29 mouse cellular contexts compared by ENCODE assay signal in genomic region chr17:8357498-8357897, GRCm38 (mm10). TPM values are rescaled to one million over a fixed set of nuclear protein-coding genes. Genes with fewer than 3 reads are reported as not detected.
"Had no signal": no experiment of that assay in that cellular context is flagged by ENCODE, and none has a peak within 500 bp of the region (broad histone marks: within the 10 kb centered on the region; RNA-seq: fewer than 3 reads in every experiment).

No protein-coding gene starts in this region.

- H3K9me3 ChIP-seq: hindbrain, embryonic 10.5 days; hindbrain, embryonic 12.5 days; limb, embryonic 13.5 days; limb, embryonic 15.5 days; liver, embryonic 12.5 days had no signal

- ATAC-seq: hindbrain, embryonic 16.5 days; inflammation-experienced regulatory T-cells, adult 6 months; liver, embryonic 12.5 days had no signal

- DNase-seq: gastrocnemius, adult 2 months; gastrocnemius, postnatal 10 days; gastrocnemius, postnatal 25 days; heart, adult 18-20 months; heart, postnatal 10 days; heart, postnatal 4 days; kidney, adult 18-20 months; kidney, adult 8-10 months; kidney, postnatal 10 days; kidney, postnatal 25 days; kidney, postnatal 4 days; layer of hippocampus, adult 9-11 months; layer of hippocampus, postnatal 36 days; left cerebral cortex, postnatal 4 days had no signal

- H3K4me3 ChIP-seq: gastrocnemius, adult 2 months; heart, embryonic 10.5 days; heart, embryonic 12.5 days; hindbrain, embryonic 10.5 days; hindbrain, embryonic 12.5 days; limb, embryonic 13.5 days; limb, embryonic 15.5 days; liver, embryonic 12.5 days had no signal

- H3K27me3 ChIP-seq: hindbrain, embryonic 12.5 days; limb, embryonic 13.5 days; limb, embryonic 15.5 days; liver, embryonic 12.5 days had no signal

- H3K27ac ChIP-seq: gastrocnemius, adult 2 months; heart, embryonic 10.5 days; hindbrain, embryonic 10.5 days; hindbrain, embryonic 12.5 days; hindbrain, embryonic 14.5 days; limb, embryonic 13.5 days; limb, embryonic 15.5 days; liver, embryonic 12.5 days; liver, embryonic 14.5 days had no signal

- H3K4me1 ChIP-seq: heart, embryonic 12.5 days; liver, embryonic 12.5 days had no signal

- H3K9ac ChIP-seq: heart, embryonic 12.5 days; hindbrain, embryonic 12.5 days; hindbrain, embryonic 14.5 days; limb, embryonic 13.5 days; limb, embryonic 15.5 days; liver, embryonic 12.5 days; liver, embryonic 14.5 days had no signal

- H3K36me3 ChIP-seq: heart, embryonic 10.5 days; heart, embryonic 12.5 days; hindbrain, embryonic 10.5 days; hindbrain, embryonic 12.5 days; limb, embryonic 13.5 days; limb, embryonic 15.5 days; liver, embryonic 12.5 days had no signal

- H3K4me2 ChIP-seq: heart, embryonic 12.5 days; hindbrain, embryonic 12.5 days; hindbrain, embryonic 14.5 days; limb, embryonic 13.5 days; limb, embryonic 15.5 days; liver, embryonic 12.5 days had no signal

RNA-seq across cellular contexts. Expression of gene T2, which starts 1.7 kb away (rescaled TPM):
- total RNA-seq: gastrocnemius, adult 2 months; gastrocnemius, postnatal 10 days; gastrocnemius, postnatal 25 days; gastrocnemius, postnatal 4 days; granulocyte monocyte progenitor cell, adult 5-6 weeks; liver, adult 2 months had no signal
- polyA plus RNA-seq: liver, adult 2 months had no signal

RNA-seq across cellular contexts. Expression of gene Prr18, which starts 20.2 kb away (rescaled TPM):
- total RNA-seq: granulocyte monocyte progenitor cell, adult 5-6 weeks had no signal
- polyA plus RNA-seq: heart, embryonic 14.5 days had no signal
